Mouse (Mus musculus) T-helper 17 cell (primary cell): ENCODE results near the gene Otog.

Source experiments
- in situ Hi-C, 2 experiments: fragments of 300-600 bp; cut with MboI, MseI; formaldehyde crosslinking; loops; 1 replicate in 1 of 2; 2 replicates in 1 of 2; pipeline ENCODE4 v1.15.1; 2025; ENCODE audit warnings: high pct_unique_total_duplicates in 2 of 2

Otog gene

DNA sequence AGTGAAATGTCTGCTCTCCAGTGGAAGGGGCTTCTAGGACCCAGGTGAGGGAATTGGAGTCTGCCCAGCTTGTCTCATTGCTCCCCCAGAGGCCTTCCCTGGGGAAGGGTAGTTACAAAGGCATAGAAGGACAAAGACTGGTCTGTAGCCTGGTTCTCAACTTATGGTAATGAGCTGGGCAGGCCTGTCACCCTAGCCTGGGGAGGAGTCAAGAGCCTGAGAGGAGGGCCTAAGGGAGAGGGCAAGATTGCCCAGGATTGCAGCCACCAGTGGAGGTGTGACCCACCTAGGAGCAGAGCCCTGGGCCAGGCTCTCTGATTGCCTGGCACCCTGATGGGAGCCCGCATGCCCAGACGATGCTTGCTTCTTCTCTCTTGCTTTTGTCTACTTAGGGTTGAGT lies at the start of gene Otog:
Otog (plus strand) TSS at position 292 of the 400 bp plus-strand sequence.
- in situ Hi-C loops = no loop called here

GRCm38 (mm10) chr7:46195356-46195755 lies 45.4 kb upstream of the Otog start:
- in situ Hi-C loops = loop anchor here in 1 of 2 experiments (10.0 kb wide), 1 partner anchor 91 kb away; the partner anchor contains the start of gene Kcnj11

DNA sequence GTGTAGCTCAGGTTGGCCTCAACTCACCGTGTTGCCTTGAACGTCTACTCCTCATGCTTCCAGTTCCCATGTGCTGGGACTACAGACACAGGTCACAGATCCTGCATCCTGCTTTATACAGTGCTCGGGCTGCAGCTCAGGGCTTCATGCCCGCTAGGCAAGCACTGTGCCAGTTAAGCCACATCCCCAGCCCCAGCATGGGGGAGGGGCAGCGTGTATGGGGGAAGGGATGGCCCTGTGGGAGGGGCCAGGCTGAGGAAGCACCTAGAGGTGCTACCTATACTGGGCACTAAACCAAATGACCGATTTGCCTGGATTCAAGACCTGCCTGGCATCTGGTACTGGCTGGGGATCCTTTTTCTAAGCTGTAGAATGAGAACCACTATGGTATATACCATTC lies 40.8 kb upstream of the Otog start:
- in situ Hi-C loops = loop anchor here in 1 of 2 experiments (5.0 kb wide), 1 partner anchor 103 kb away; no protein-coding TSS in a partner anchor

DNA sequence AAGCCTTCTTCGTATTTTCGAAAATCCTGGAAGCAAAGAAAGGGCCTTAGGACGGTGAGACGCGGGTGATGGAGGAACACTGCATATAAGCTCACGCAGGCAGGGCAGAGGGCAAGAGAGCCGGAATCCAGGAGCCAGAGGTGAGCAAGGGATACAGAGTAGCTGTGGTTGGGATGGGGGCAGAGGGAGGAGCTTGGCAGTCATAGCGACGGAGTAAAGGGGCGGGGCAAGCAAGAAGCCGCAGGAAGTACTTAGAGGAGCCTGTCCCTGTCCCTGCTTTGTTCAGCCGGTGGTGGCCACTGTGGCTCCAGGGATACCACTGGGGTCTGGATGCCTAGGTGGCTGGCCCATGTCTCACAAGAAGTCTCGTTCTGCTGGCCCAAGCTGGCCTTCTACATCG lies 39.1 kb upstream of the Otog start:
- in situ Hi-C loops = loop anchor here in 1 of 2 experiments (5.0 kb wide), 1 partner anchor 104 kb away; no protein-coding TSS in a partner anchor

- in situ Hi-C loops = loop anchor here in 1 of 2 experiments (5.0 kb wide), 1 partner anchor 107 kb away; no protein-coding TSS in a partner anchor
Measured at GRCm38 (mm10) chr7:46204046-46204471, 36.7 kb upstream of the Otog start.

GRCm38 (mm10) chr7:46204775-46205174 lies 36.0 kb upstream of the Otog start:
- in situ Hi-C loops = loop anchor here in 1 of 2 experiments (5.0 kb wide), 1 partner anchor 107 kb away; no protein-coding TSS in a partner anchor

DNA sequence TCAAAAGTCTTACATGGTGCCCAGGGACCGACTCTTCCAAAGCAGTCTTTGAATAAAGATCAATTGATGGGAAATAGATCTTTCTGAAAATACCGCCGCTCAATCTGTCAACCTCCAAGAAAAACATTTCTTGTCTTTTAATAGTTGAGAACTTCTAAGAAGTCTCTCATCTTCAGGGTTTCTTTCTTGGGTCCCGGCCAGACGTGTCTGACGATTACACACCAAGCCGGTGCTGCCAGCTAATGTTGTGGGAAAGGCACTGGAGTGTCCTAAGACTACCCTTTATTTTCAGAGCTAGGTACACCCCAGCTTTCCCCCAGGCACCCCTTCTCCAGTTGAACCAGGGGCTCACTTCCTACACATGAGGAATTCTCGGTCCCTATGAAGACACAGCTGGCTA lies 32.7 kb upstream of the Otog start:
- in situ Hi-C loops = no loop called here

GRCm38 (mm10) chr7:46210276-46210675 lies 30.5 kb upstream of the Otog start:
- in situ Hi-C loops = no loop called here

- in situ Hi-C loops = no loop called here
Measured at GRCm38 (mm10) chr7:46216481-46216880, 24.3 kb upstream of the Otog start.

DNA sequence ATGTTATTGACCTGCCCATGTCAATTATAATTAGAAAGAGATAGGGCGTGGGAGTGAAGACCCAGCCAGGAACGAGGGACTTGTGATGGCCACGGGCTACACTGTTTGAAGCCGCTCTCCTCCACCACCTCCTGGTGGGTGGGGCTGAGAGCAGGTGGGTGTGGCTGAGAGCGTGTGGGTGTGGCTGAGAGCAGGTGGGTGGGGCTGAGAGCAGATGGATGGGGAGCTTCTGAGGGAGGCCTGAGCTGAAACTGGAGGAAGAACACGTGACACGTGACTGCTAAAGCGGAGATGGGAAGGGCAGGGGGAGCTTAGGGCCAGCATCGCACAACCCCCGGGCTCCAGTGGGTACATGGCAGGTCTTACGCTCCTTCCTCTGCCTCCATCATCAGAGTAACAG lies 22.4 kb upstream of the Otog start:
- in situ Hi-C loops = no loop called here

DNA sequence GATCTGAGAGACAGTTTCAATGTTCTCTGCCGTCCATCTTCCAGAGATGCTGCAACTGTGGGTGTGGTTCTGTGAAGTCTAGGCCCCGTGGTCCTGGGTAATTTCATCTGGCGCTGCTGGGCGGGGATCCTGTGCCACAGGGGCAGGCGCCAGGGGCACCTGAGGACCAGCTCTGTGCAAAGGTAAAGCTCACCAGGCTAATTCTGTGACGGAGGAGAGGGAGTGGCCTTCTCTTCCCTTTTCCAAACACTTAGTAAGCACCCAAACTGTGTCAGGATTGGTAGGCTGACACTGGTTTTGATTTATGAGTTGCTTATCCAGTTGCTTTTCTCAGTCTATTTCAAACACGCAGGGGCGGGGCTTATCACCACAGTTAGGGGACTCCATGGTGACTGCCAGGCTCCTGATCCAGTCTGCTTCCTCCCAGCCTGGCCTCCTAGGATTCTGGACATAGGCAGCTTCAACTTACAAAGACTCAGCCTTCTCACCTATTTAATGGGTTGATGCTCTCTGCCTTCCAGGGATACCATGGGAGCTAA lies 20.1 kb upstream of the Otog start:
- in situ Hi-C loops = loop anchor here in 1 of 2 experiments (10.0 kb wide), 1 partner anchor 116 kb away; the partner anchor contains the start of gene Kcnj11

DNA sequence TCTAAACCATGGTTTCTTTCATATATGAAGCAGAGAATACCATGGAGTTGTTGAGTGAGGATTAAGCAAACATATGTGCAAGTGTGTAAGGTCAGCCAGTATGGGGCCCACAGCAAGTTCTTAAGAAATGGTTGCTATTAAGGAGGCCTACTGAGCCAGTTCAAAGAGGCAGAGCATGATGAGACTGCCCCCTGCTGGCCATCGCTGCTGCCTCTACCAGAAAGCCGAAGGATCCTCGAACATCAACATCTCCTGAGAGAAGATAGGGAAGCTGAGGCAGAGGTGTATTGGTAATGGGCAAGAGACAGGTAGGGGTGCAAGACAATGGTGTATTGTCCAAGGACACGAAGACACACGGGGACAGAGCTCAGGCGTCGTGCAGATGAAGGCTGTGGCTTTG lies 14.5 kb upstream of the Otog start:
- in situ Hi-C loops = loop anchor here (5.0 to 10.0 kb wide), 2 partner anchors 121 to 129 kb away; partner anchors contain the start of gene Kcnj11 (in 1 of the 2)

GRCm38 (mm10) chr7:46226936-46227335 lies 13.9 kb upstream of the Otog start:
- in situ Hi-C loops = loop anchor here (5.0 to 10.0 kb wide), 2 partner anchors 122 to 130 kb away; partner anchors contain the start of gene Kcnj11 (in 1 of the 2)

DNA sequence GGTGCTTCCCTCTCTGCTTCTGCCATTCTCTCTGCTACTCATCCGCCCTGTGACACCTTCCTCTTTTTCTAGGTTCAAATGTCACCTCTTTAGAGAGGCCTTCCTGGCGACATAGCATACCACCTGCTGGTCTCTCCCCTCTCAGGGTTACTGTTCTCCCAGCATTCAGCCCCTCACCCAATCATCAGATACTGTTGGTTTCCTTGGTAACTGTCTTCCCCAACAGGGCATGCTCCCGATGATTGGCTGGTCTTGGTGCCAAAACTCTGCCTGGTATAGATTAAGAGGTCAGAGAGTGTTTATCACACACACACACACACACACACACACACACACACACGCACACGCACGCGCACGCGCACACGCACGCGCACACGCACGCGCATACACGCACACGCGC lies 4.8 kb upstream of the Otog start:
- in situ Hi-C loops = no loop called here

GRCm38 (mm10) chr7:46236363-46236762 lies 4.4 kb upstream of the Otog start:
- in situ Hi-C loops = no loop called here

DNA sequence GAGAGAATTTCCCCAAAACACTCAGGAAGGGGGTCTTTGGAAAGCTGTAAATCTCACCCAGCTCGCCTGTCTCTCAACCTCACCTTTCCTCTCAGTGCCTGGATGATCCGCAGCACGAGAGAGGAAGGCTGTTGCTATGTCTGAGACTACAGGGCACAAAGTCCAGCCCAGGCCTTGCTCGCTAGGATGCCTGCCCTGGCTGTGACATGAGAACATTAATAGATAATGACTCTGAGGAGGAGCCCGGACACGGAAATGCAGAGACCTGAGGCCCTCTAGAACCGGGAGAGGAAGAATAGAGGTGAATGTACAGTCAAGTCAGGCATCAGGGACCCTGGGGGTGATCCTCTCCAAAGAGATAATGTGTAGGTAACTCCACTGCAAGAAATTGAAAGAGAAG lies 3.6 kb upstream of the Otog start:
- in situ Hi-C loops = no loop called here

DNA sequence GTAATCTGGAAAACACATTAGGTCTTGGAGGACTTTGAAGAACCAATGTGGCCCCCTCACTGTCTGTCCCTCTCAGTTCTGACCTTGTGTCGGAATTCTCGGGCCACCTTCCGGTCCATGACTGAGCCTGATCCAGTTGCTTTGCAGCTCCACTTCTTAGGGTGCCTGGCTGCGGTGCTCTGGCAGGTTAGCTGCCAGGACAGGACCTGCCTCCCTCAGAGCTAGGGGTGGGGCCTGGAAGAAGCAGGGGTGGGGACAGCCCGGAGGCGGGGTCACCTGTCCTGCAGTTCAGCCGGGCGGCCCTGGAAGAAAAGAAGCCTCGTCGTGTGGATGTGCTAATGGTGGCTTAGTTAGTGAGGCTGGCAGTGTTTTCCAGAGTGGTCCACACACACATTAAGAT lies 2.4 kb upstream of the Otog start, which contains the start of gene Ush1c:
Ush1c (minus strand) TSS at position 158 of the 400 bp plus-strand sequence.
- in situ Hi-C loops = no loop called here

- in situ Hi-C loops = no loop called here
Measured at GRCm38 (mm10) chr7:46240091-46240490, 696 bp upstream of the Otog start.

GRCm38 (mm10) chr7:46246876-46247275 lies 6.1 kb downstream of the Otog start:
- in situ Hi-C loops = no loop called here

DNA sequence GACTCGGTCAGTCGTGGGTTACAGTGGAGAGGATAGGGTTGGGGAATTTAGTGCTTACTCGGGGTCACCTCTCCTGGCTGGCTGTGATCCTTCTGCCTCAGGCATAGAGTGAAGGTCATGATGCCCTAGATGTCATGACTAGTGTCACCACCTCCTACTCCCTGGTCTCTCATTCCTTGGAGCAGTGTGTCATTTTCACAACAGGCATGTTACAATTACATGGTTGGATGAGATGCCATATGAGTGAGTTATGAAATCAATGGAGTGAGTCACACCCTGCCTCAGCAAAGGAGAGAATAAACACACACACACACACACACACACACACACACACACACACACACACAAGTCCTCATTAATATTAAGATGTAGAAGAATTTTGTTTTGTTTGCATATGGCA lies 6.8 kb downstream of the Otog start:
- in situ Hi-C loops = no loop called here

- in situ Hi-C loops = no loop called here
Measured at GRCm38 (mm10) chr7:46251841-46252240, 11.1 kb downstream of the Otog start.

DNA sequence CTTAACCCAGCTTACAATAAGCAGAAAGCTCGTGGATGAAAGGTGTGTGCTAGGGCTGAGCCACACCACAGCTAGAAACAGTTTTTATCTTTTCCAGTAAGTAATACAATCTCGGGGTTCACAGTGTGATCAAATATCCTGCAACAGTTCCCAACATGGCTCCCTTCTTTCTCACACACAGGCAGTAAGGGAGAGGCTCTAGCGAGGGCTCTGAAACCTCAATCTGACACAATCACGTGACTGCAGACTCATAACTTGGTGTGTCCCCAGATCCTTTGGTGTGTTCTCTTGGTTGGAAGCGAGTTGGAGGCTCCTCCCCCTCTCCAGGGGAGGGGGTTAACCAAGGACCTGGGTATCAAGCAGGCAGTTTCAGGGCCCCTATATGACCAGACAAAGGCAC lies 35.4 kb downstream of the Otog start:
- in situ Hi-C loops = no loop called here

- in situ Hi-C loops = loop anchor here in 1 of 2 experiments (10.0 kb wide), 1 partner anchor 325 kb away; no protein-coding TSS in a partner anchor
Measured at GRCm38 (mm10) chr7:46279946-46280345, 39.2 kb downstream of the Otog start.
